27 mouse cellular contexts compared by ENCODE assay signal in genomic region chr6:85584612-85585011, GRCm38 (mm10).
"Had no signal": no experiment of that assay in that cellular context is flagged by ENCODE, and none has a peak within 500 bp of the region (broad histone marks: within the 10 kb centered on the region; RNA-seq: fewer than 3 reads in every experiment).

No protein-coding gene starts in this region.

- DNase-seq: left cerebral cortex, postnatal 4 days; liver; liver, embryonic 13.5 days; liver, postnatal 0 days; lung, adult 18-20 months; lung, adult 2 months; lung, embryonic 14.5 days; lung, postnatal 10 days; lung, postnatal 14 days; lung, postnatal 36 days; lung, postnatal 4 days; midbrain, embryonic 14.5 days had no signal

- H3K27ac ChIP-seq: limb, embryonic 10.5 days; limb, embryonic 12.5 days; limb, embryonic 13.5 days; limb, embryonic 15.5 days; liver, embryonic 12.5 days; liver, embryonic 13.5 days; liver, embryonic 14.5 days; liver, embryonic 15.5 days; lung, embryonic 15.5 days; macrophage; midbrain, embryonic 10.5 days; midbrain, embryonic 12.5 days; midbrain, embryonic 13.5 days; midbrain, embryonic 15.5 days had no signal

- H3K9ac ChIP-seq: limb, embryonic 12.5 days; limb, embryonic 13.5 days; limb, embryonic 15.5 days; liver, embryonic 12.5 days; liver, embryonic 13.5 days; liver, embryonic 14.5 days; liver, embryonic 15.5 days; liver, postnatal 0 days; lung, embryonic 14.5 days; lung, embryonic 15.5 days; midbrain, embryonic 12.5 days; midbrain, embryonic 13.5 days; midbrain, embryonic 15.5 days had no signal

- H3K4me3 ChIP-seq: limb, embryonic 10.5 days; limb, embryonic 12.5 days; limb, embryonic 13.5 days; limb, embryonic 15.5 days; liver, embryonic 12.5 days; liver, embryonic 13.5 days; liver, embryonic 15.5 days; lung, embryonic 15.5 days; megakaryocyte, embryonic 14.5 days; midbrain, embryonic 10.5 days; midbrain, embryonic 12.5 days; midbrain, embryonic 13.5 days; midbrain, embryonic 15.5 days; myocyte had no signal

- H3K27me3 ChIP-seq: limb, embryonic 12.5 days; limb, embryonic 13.5 days; limb, embryonic 15.5 days; liver, embryonic 12.5 days; lung, embryonic 15.5 days; midbrain, embryonic 13.5 days; midbrain, embryonic 15.5 days had no signal

- H3K36me3 ChIP-seq: limb, embryonic 10.5 days; limb, embryonic 12.5 days; limb, embryonic 13.5 days; limb, embryonic 15.5 days; liver, embryonic 12.5 days; liver, embryonic 13.5 days; liver, embryonic 15.5 days; lung, embryonic 15.5 days; midbrain, embryonic 10.5 days; midbrain, embryonic 12.5 days; midbrain, embryonic 13.5 days; midbrain, embryonic 15.5 days had no signal

- H3K9me3 ChIP-seq: limb, embryonic 10.5 days; limb, embryonic 12.5 days; limb, embryonic 13.5 days; limb, embryonic 15.5 days; liver, embryonic 12.5 days; liver, embryonic 13.5 days; liver, embryonic 15.5 days; lung, embryonic 15.5 days; megakaryocyte, embryonic 14.5 days; midbrain, embryonic 10.5 days; midbrain, embryonic 12.5 days; midbrain, embryonic 13.5 days; midbrain, embryonic 15.5 days had no signal
